Mouse (Mus musculus): ENCODE measurements at regions not wholly inside any gene's neighbourhood (a gene's known extent, or its start where the extent isn't known, plus 50 kb on each side); places are given as distances from the start of the nearest gene placed in this dataset.
"Not testable (repeated sequence)": the region's sequence is repeated elsewhere in the genome, so short reads cannot be mapped to it uniquely, and the experiment has no call there.

- DNase-seq = no peak
These were observed 244.7 kb downstream of the Slco6d1 start for GRCm38 (mm10) chr1:98665584-98665983.

GRCm38 (mm10) chr1:98667426-98667825 lies 246.5 kb downstream of the Slco6d1 start:
- not testable (repeated sequence) for DNase-seq

- no peak for DNase-seq
These were observed 247.0 kb downstream of the Slco6d1 start for GRCm38 (mm10) chr1:98667887-98668286.

GRCm38 (mm10) chr1:98668595-98668994 lies 247.7 kb downstream of the Slco6d1 start:
- DNase-seq = no peak

- no peak for DNase-seq
These were observed 257.8 kb downstream of the Slco6d1 start for GRCm38 (mm10) chr1:98678686-98679085.

GRCm38 (mm10) chr1:98713809-98714208 lies 292.9 kb downstream of the Slco6d1 start:
- no peak for DNase-seq

- DNase-seq = no peak
These were observed 293.4 kb downstream of the Slco6d1 start for GRCm38 (mm10) chr1:98714307-98714706.

- DNase-seq = no peak
These were observed 299.7 kb downstream of the Slco6d1 start for GRCm38 (mm10) chr1:98720595-98720994.

- no peak for DNase-seq
These were observed 306.6 kb downstream of the Slco6d1 start for GRCm38 (mm10) chr1:98727354-98728015.

GRCm38 (mm10) chr1:98748886-98749285 lies 328.0 kb downstream of the Slco6d1 start:
- DNase-seq = peak; percentile 55

- no peak for DNase-seq
These were observed 367.6 kb downstream of the Slco6d1 start for GRCm38 (mm10) chr1:98788528-98788927.

GRCm38 (mm10) chr1:98793320-98793719 lies 372.4 kb downstream of the Slco6d1 start:
- DNase-seq = no peak

- DNase-seq = no peak
These were observed 391.6 kb downstream of the Slco6d1 start for GRCm38 (mm10) chr1:98812543-98812942.

GRCm38 (mm10) chr1:98813990-98814389 lies 393.1 kb downstream of the Slco6d1 start:
- DNase-seq = no peak

- DNase-seq = no peak
These were observed 397.2 kb downstream of the Slco6d1 start for GRCm38 (mm10) chr1:98818076-98818475.

GRCm38 (mm10) chr1:98860236-98860635 lies 439.3 kb downstream of the Slco6d1 start:
- DNase-seq = no peak

GRCm38 (mm10) chr1:98906260-98906659 lies 485.3 kb downstream of the Slco6d1 start:
- DNase-seq = no peak

- no peak for DNase-seq
These were observed 502.1 kb downstream of the Slco6d1 start for GRCm38 (mm10) chr1:98923043-98923442.

- DNase-seq = no peak
These were observed 504.0 kb downstream of the Slco6d1 start for GRCm38 (mm10) chr1:98924933-98925332.

- no peak for DNase-seq
These were observed 510.0 kb downstream of the Slco6d1 start for GRCm38 (mm10) chr1:98930926-98931325.

GRCm38 (mm10) chr1:98932239-98932638 lies 511.3 kb downstream of the Slco6d1 start:
- DNase-seq = no peak

GRCm38 (mm10) chr1:98977686-98978085 lies 556.8 kb downstream of the Slco6d1 start:
- DNase-seq = no peak
